Mouse (Mus musculus) retina, postnatal 1 day (tissue): ENCODE results near the gene Pwp1.
"Not testable (repeated sequence)": the region's sequence is repeated elsewhere in the genome, so short reads cannot be mapped to it uniquely, and the experiment has no call there.

Source experiments
- DNase-seq: peaks from one replicate; pipeline ENCODE4 v3.0.0-alpha.2; 2012

The Pwp1 gene

GRCm38 (mm10) chr10:85829085-85829853 lies at the start of gene Pwp1:
Pwp1 (plus strand) TSS chr10:85829494.
- peak; percentile 77 for DNase-seq

GRCm38 (mm10) chr10:85822143-85822696 lies 7.1 kb upstream of the Pwp1 start:
- DNase-seq: not testable (repeated sequence)

- not testable (repeated sequence) for DNase-seq
Measured at GRCm38 (mm10) chr10:85823752-85824151, 5.5 kb upstream of the Pwp1 start.

- not testable (repeated sequence) for DNase-seq
Measured at GRCm38 (mm10) chr10:85828722-85829084, 591 bp upstream of the Pwp1 start.

- no peak for DNase-seq
Measured at GRCm38 (mm10) chr10:85846105-85846862, 17.0 kb downstream of the Pwp1 start.

- peak; percentile 95 for DNase-seq
Measured at GRCm38 (mm10) chr10:85871698-85872478, 42.6 kb downstream of the Pwp1 start.

GRCm38 (mm10) chr10:85872479-85872773 lies 43.1 kb downstream of the Pwp1 start:
- no peak for DNase-seq

GRCm38 (mm10) chr10:85873861-85874544 lies 44.7 kb downstream of the Pwp1 start:
- no peak for DNase-seq

GRCm38 (mm10) chr10:85875812-85876211 lies 46.5 kb downstream of the Pwp1 start:
- no peak for DNase-seq

- DNase-seq: no peak
Measured at GRCm38 (mm10) chr10:85879886-85880486, 50.7 kb downstream of the Pwp1 start.

- DNase-seq: peak; percentile 99
Measured at GRCm38 (mm10) chr10:85916498-85917309, 87.4 kb downstream of the Pwp1 start, which contains the start of gene Prdm4. Prdm4 (minus strand) TSS chr10:85917142.

GRCm38 (mm10) chr10:85927676-85928445 lies 98.6 kb downstream of the Pwp1 start, which contains the start of gene Ascl4:
Ascl4 (plus strand) TSS chr10:85927681.
- no peak for DNase-seq

GRCm38 (mm10) chr10:85928499-85929207 lies 99.4 kb downstream of the Pwp1 start:
- peak; percentile 87 for DNase-seq

- peak; percentile 34 for DNase-seq
Measured at GRCm38 (mm10) chr10:85929208-85929591, 99.9 kb downstream of the Pwp1 start.

- no peak for DNase-seq
Measured at GRCm38 (mm10) chr10:85929962-85930361, 100.7 kb downstream of the Pwp1 start.

- no peak for DNase-seq
Measured at GRCm38 (mm10) chr10:85936280-85936965, 107.1 kb downstream of the Pwp1 start.
